Comparison of ENCODE assay signal across 22 mouse cellular contexts in the genomic region with DNA sequence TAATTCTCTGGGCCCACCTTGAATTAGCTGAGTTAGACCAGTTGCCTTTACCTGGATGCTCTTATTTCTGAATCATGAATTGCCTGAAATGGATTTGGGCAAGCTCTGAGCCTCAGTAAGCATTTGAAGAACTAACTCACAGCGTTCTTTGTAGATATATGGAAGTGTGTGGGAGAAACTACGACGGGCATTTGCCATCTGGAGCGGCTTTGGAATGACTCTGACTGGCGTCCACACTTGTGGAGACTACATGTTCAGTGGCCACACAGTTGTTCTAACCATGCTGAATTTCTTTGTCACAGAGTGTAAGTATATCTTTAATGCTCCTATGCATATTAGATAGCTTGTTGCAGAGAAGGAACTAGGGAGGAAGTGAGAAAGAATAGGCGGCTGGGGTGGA. TPM values are rescaled to one million over a fixed set of nuclear protein-coding genes. Genes with fewer than 3 reads are reported as not detected.
DNase-seq lines count a peak whose midpoint lies in the region; ATAC-seq lines count a peak whose summit lies in the region.
"Had no signal": no experiment of that assay in that cellular context is flagged by ENCODE, and none has a peak within 500 bp of the region (broad histone marks: within the 10 kb centered on the region; RNA-seq: fewer than 3 reads in every experiment).

No protein-coding gene starts in this region.

- intact Hi-C loops in left cerebral cortex, postnatal 25 days (cut with DNase I), result no loop called here
- intact Hi-C loops in left cerebral cortex, postnatal 4 days (cut with DNase I), result no loop called here

- no peak overlapping the region for H3K9ac ChIP-seq in hindbrain, embryonic 12.5 days
- H3K9ac ChIP-seq: forebrain, embryonic 13.5 days; forebrain, postnatal 0 days; hindbrain, embryonic 13.5 days had no signal

- no peaks in the 10 kb centered on the region for H3K9me3 ChIP-seq in hindbrain, embryonic 12.5 days (replicated peaks)
- H3K9me3 ChIP-seq: embryonic facial prominence, embryonic 10.5 days; forebrain, embryonic 13.5 days; heart, embryonic 10.5 days; hindbrain, embryonic 13.5 days had no signal

- H3K4me2 ChIP-seq in hindbrain, embryonic 12.5 days (replicated peaks), result no peak overlapping the region
- H3K4me2 ChIP-seq: forebrain, embryonic 13.5 days; hindbrain, embryonic 13.5 days had no signal

- no peak overlapping the region for H3K27ac ChIP-seq in hindbrain, embryonic 12.5 days
- H3K27ac ChIP-seq: embryonic facial prominence, embryonic 10.5 days; forebrain, embryonic 13.5 days; heart, embryonic 10.5 days; hindbrain, embryonic 13.5 days; hindbrain, postnatal 0 days had no signal

- no peaks in the 10 kb centered on the region for H3K27me3 ChIP-seq in hindbrain, embryonic 12.5 days
- H3K27me3 ChIP-seq: forebrain, embryonic 13.5 days; hindbrain, embryonic 13.5 days had no signal

- 97% methylated on average over 6 of the region's 6 CpGs for WGBS in hindbrain, embryonic 12.5 days

- DNase-seq in frontal cortex, adult 2 months (ENCODE audit: extremely low spot score in 1 of 2, low spot score in 1 of 2), result peak; percentile 28 to 60
- DNase-seq in frontal cortex, postnatal 14 days (ENCODE audit: low spot score in 2 of 2), result no peak
- DNase-seq in left cerebral cortex, postnatal 25 days (ENCODE audit: low spot score in 2 of 2), result peak; percentile 26 to 85
- DNase-seq in left cerebral cortex, postnatal 4 days, result no peak
- peak; percentile 65 for DNase-seq in brain, adult 2 months (ENCODE audit: low read depth, low spot score)
- DNase-seq in right cerebral cortex, postnatal 36 days (ENCODE audit: low spot score in 2 of 2), result peak; percentile 20 to 41
- DNase-seq: cerebellum, adult 18-20 months; cerebellum, adult 9-11 months; cerebellum, postnatal 36 days; forebrain, postnatal 0 days; gastrocnemius, postnatal 36 days; heart, adult 11 months; heart, postnatal 10 days; heart, postnatal 4 days had no signal

- no peak overlapping the region for H3K4me3 ChIP-seq in hindbrain, embryonic 12.5 days
- H3K4me3 ChIP-seq: embryonic facial prominence, embryonic 10.5 days; forebrain, embryonic 13.5 days; heart, embryonic 10.5 days; hindbrain, embryonic 13.5 days had no signal

- peaks cover 24% of the 10 kb centered on the region; the same call in 1 of the 2 replicates for H3K36me3 ChIP-seq in hindbrain, embryonic 12.5 days

- no peak for ATAC-seq in hindbrain, embryonic 12.5 days (ENCODE audit: low FRiP score)
- ATAC-seq: forebrain, embryonic 13.5 days; forebrain, postnatal 0 days; hindbrain, postnatal 0 days had no signal

- no peaks in the 10 kb centered on the region for H3K4me1 ChIP-seq in hindbrain, embryonic 12.5 days
- H3K4me1 ChIP-seq: heart, embryonic 10.5 days had no signal

RNA-seq across cellular contexts. Expression of a gene that starts 32.8 kb away (rescaled TPM):
- polyA plus RNA-seq in frontal cortex, adult 2 months (2012; rRNA removed), result 203 and 215 TPM in 2 replicates
- 100 to 1,000 TPM; 207 to 226 TPM for total RNA-seq in left cerebral cortex, postnatal 25 days (2021)
- 100 to 1,000 TPM; 182 to 185 TPM for total RNA-seq in left cerebral cortex, postnatal 4 days (2021)
- polyA plus RNA-seq in hindbrain, embryonic 12.5 days (2016; fragmentation: Nextera tagmentation; extraction: Ambion mirVana), result 245 and 257 TPM in 2 replicates

RNA-seq across cellular contexts. Expression of a gene that starts 41.3 kb away (rescaled TPM):
- polyA plus RNA-seq in frontal cortex, adult 2 months (2012; rRNA removed), result 0.96 and 1.2 TPM in 2 replicates
- total RNA-seq in left cerebral cortex, postnatal 25 days (2021), result 1 to 10 TPM in 1 of 2 experiments, under 1 TPM in 1; 0.53 to 1.1 TPM
- total RNA-seq in left cerebral cortex, postnatal 4 days (2021), result not detected
- 0.43 TPM in 1 of 2 replicates, not detected in the other for polyA plus RNA-seq in hindbrain, embryonic 12.5 days (2016; fragmentation: Nextera tagmentation; extraction: Ambion mirVana)
- total RNA-seq: heart, postnatal 4 days; hindbrain, postnatal 0 days; MEL had no signal
- polyA plus RNA-seq: embryonic facial prominence, embryonic 10.5 days; forebrain, embryonic 13.5 days; heart, embryonic 10.5 days; heart, embryonic 14.5 days; hindbrain, embryonic 13.5 days had no signal

RNA-seq across cellular contexts. Expression of a gene that starts 41.9 kb away (rescaled TPM):
- 34.1 and 40.5 TPM in 2 replicates for polyA plus RNA-seq in frontal cortex, adult 2 months (2012; rRNA removed)
- total RNA-seq in left cerebral cortex, postnatal 25 days (2021), result 10 to 100 TPM; 82.5 to 82.8 TPM
- total RNA-seq in left cerebral cortex, postnatal 4 days (2021), result 10 to 100 TPM; 92.6 to 94.3 TPM
- polyA plus RNA-seq in hindbrain, embryonic 12.5 days (2016; fragmentation: Nextera tagmentation; extraction: Ambion mirVana), result 15.9 and 19.0 TPM in 2 replicates

RNA-seq across cellular contexts. Expression of a gene that starts 56.5 kb away (rescaled TPM):
- polyA plus RNA-seq in frontal cortex, adult 2 months (2012; rRNA removed), result 29.9 and 31.3 TPM in 2 replicates
- 10 to 100 TPM; 28.3 to 31.5 TPM for total RNA-seq in left cerebral cortex, postnatal 25 days (2021)
- total RNA-seq in left cerebral cortex, postnatal 4 days (2021), result 10 to 100 TPM; 41.5 to 52.5 TPM
- 18.2 and 22.3 TPM in 2 replicates for polyA plus RNA-seq in hindbrain, embryonic 12.5 days (2016; fragmentation: Nextera tagmentation; extraction: Ambion mirVana)

Comparison
In these comparisons a context has a peak if more than half of its experiments do, and no peak if none do; other contexts are left out.
1. DNase-seq: peak in frontal cortex, adult 2 months (2 of 2), left cerebral cortex, postnatal 25 days (2 of 2), brain, adult 2 months (single experiment) and right cerebral cortex, postnatal 36 days (2 of 2); none in frontal cortex, postnatal 14 days (0 of 2) and left cerebral cortex, postnatal 4 days (single experiment).